Mouse (Mus musculus) kidney, embryonic 16.5 days (tissue): ENCODE results near the gene Rfx7. TPM values are rescaled to one million over a fixed set of nuclear protein-coding genes. Genes with fewer than 3 reads are reported as not detected.
"Not testable (repeated sequence)": the region's sequence is repeated elsewhere in the genome, so short reads cannot be mapped to it uniquely, and the experiment has no call there.

Source experiments
- ATAC-seq: fragments of 200-750 bp; cut with Nextera tagmentation; 2 replicates; pipeline ENCODE4 v1.8.0; 2017; ENCODE audit warnings: moderate TSS enrichment; ENCODE audit not compliant: low FRiP score, low TSS enrichment
- H3K27ac ChIP-seq: fragments of 300-500 bp; sonication (generic); 2 replicates; pipeline ENCODE4 v1.5.1; 2014; ENCODE audit warnings: low read length
- H3K27me3 ChIP-seq: fragments of 300-500 bp; sonication (generic); 2 replicates; pipeline ENCODE4 v1.6.1; 2014; ENCODE audit warnings: low read length, control low read depth, mixed read lengths; ENCODE audit not compliant: insufficient read depth
- H3K36me3 ChIP-seq: fragments of 300-500 bp; sonication (generic); 2 replicates; pipeline ENCODE4 v1.6.1; 2014; ENCODE audit warnings: low read length, control low read depth, mixed read lengths; ENCODE audit not compliant: insufficient read depth
- H3K4me1 ChIP-seq: fragments of 300-500 bp; sonication (generic); 2 replicates; pipeline ENCODE4 v1.6.1; 2014; ENCODE audit warnings: low read length, control low read depth, mixed read lengths; ENCODE audit not compliant: insufficient read depth
- H3K4me2 ChIP-seq: fragments of 300-500 bp; sonication (generic); replicated peaks from 2 replicates; pipeline ENCODE4 v1.6.1; 2014; ENCODE audit warnings: low read depth, low read length
- H3K4me3 ChIP-seq: fragments of 300-500 bp; sonication (generic); 2 replicates; pipeline ENCODE4 v1.5.1; 2014; ENCODE audit warnings: mild to moderate bottlenecking, low read length
- H3K9ac ChIP-seq: fragments of 300-500 bp; sonication (generic); replicated peaks from 2 replicates; pipeline ENCODE4 v1.6.1; 2014; ENCODE audit warnings: low read length
- H3K9me3 ChIP-seq: fragments of 300-500 bp; sonication (generic); 2 replicates; pipeline ENCODE4 v1.6.1; 2016; ENCODE audit warnings: low read length, control low read depth
- WGBS: fragments of 180-500 bp; shearing (Covaris S2); extraction: QIAGEN DNeasy Blood & Tissue Kit; methylation state at CpG from one replicate; pipeline ENCODE4 v1.1.7; 2014; 5-methylcytosine and 5-hydroxymethylcytosine counted together
- polyA plus RNA-seq: library from polyadenylated mRNA; unstranded; fragments of >200 nt; fragmentation: Nextera tagmentation; extraction: Ambion mirVana; gene quantifications from 2 replicates; pipeline ENCODE4 v1.2.1, GENCODE M21; 2015

The Rfx7 gene
- polyA plus RNA-seq, 1 experiment from 2014 or later, result 9.8 TPM

GRCm38 (mm10) chr9:72632198-72632597 lies 100.2 kb downstream of the Rfx7 start:
- Histone ChIP-seq H3K27me3 (no peaks in the 10 kb centered on the region), H3K4me2 (no peak overlapping the region), H3K36me3 (no peaks in the 10 kb centered on the region), H3K4me3 (no peak overlapping the region), H3K9me3 (no peaks in the 10 kb centered on the region), H3K9ac (no peak overlapping the region), H3K4me1 (peaks cover 12% of the 10 kb centered on the region), H3K27ac (no peak overlapping the region)
- WGBS, result 25% methylated on average over 1 of the region's 1 CpGs
- ATAC-seq, result no peak

- no peaks in the 10 kb centered on the region for H3K27me3 ChIP-seq
- H3K9me3 ChIP-seq, result no peaks in the 10 kb centered on the region
- H3K9ac ChIP-seq, result no peak overlapping the region
- peaks cover 13% of the 10 kb centered on the region for H3K4me1 ChIP-seq
- H3K4me3 ChIP-seq, result no peak overlapping the region
- H3K27ac ChIP-seq, result no peak overlapping the region
- H3K36me3 ChIP-seq, result no peaks in the 10 kb centered on the region
- no peak overlapping the region for H3K4me2 ChIP-seq
- no peak for ATAC-seq
Measured at GRCm38 (mm10) chr9:72635134-72635533, 103.1 kb downstream of the Rfx7 start.

- WGBS, result 79% methylated on average over 7 of the region's 7 CpGs
- H3K4me1 ChIP-seq, result peaks cover 27% of the 10 kb centered on the region
- H3K4me2 ChIP-seq, result no peak overlapping the region
- no peak overlapping the region for H3K9ac ChIP-seq
- H3K36me3 ChIP-seq, result no peaks in the 10 kb centered on the region
- no peaks in the 10 kb centered on the region for H3K27me3 ChIP-seq
- H3K27ac ChIP-seq, result no peak overlapping the region
- no peak for ATAC-seq
- no peaks in the 10 kb centered on the region for H3K9me3 ChIP-seq
- H3K4me3 ChIP-seq, result no peak overlapping the region
Measured at GRCm38 (mm10) chr9:72636547-72636946, 104.5 kb downstream of the Rfx7 start.

GRCm38 (mm10) chr9:72637243-72637642 lies 105.2 kb downstream of the Rfx7 start:
- Histone ChIP-seq H3K4me1 (peaks cover 29% of the 10 kb centered on the region), H3K4me2 (no peak overlapping the region), H3K9ac (no peak overlapping the region), H3K27ac (no peak overlapping the region), H3K36me3 (no peaks in the 10 kb centered on the region), H3K27me3 (no peaks in the 10 kb centered on the region), H3K9me3 (no peaks in the 10 kb centered on the region), H3K4me3 (no peak overlapping the region)
- no peak for ATAC-seq
- WGBS, result 84% methylated on average over 8 of the region's 8 CpGs

- Histone ChIP-seq H3K9me3 (no peaks in the 10 kb centered on the region), H3K27ac (peak overlapping the region; percentile 100), H3K36me3 (no peaks in the 10 kb centered on the region), H3K4me1 (peaks cover 33% of the 10 kb centered on the region), H3K9ac (peak overlapping the region; percentile 87), H3K4me3 (peak overlapping the region; percentile 42), H3K4me2 (peak overlapping the region; percentile 82), H3K27me3 (no peaks in the 10 kb centered on the region)
- ATAC-seq, result peak; percentile 72
- 46% methylated on average over 9 of the region's 9 CpGs for WGBS
Measured at GRCm38 (mm10) chr9:72638951-72639842, 107.2 kb downstream of the Rfx7 start.

GRCm38 (mm10) chr9:72639843-72640621 lies 108.0 kb downstream of the Rfx7 start:
- Histone ChIP-seq H3K4me3 (peak overlapping the region; percentile 42), H3K36me3 (no peaks in the 10 kb centered on the region), H3K4me2 (peak overlapping the region; percentile 82), H3K4me1 (peaks cover 33% of the 10 kb centered on the region), H3K27me3 (no peaks in the 10 kb centered on the region), H3K9ac (peak overlapping the region; percentile 87), H3K27ac (peak overlapping the region; percentile 100), H3K9me3 (no peaks in the 10 kb centered on the region)
- WGBS, result under 1% methylated on average over 27 of the region's 27 CpGs
- peak; percentile 94 for ATAC-seq

GRCm38 (mm10) chr9:72640642-72641041 lies 108.6 kb downstream of the Rfx7 start:
- ATAC-seq, result peak; percentile 21; the same call in 1 of the 2 replicates

GRCm38 (mm10) chr9:72641093-72641680 lies 109.1 kb downstream of the Rfx7 start:
- peak overlapping the region; percentile 87 for H3K9ac ChIP-seq
- WGBS, result 46% methylated on average over 6 of the region's 6 CpGs

More at GRCm38 (mm10) chr9:72640642-72641041, 108.6 kb downstream of the Rfx7 start:
- H3K36me3 ChIP-seq, result no peaks in the 10 kb centered on the region
- H3K4me3 ChIP-seq, result no peak overlapping the region
- no peaks in the 10 kb centered on the region for H3K9me3 ChIP-seq
- H3K4me1 ChIP-seq, result peaks cover 33% of the 10 kb centered on the region
- H3K27ac ChIP-seq, result peak overlapping the region; percentile 100
- H3K27me3 ChIP-seq, result no peaks in the 10 kb centered on the region
- H3K4me2 ChIP-seq, result peak overlapping the region; percentile 82
- WGBS, result 9% methylated on average over 7 of the region's 7 CpGs
- H3K9ac ChIP-seq, result peak overlapping the region; percentile 87

GRCm38 (mm10) chr9:72642756-72643447 lies 110.9 kb downstream of the Rfx7 start:
- whole genome bisulfite sequencing, result 88% methylated on average over 4 of the region's 4 CpGs
- H3K36me3 ChIP-seq, H3K9me3 ChIP-seq, H3K27me3 ChIP-seq, H3K27ac ChIP-seq, H3K4me3 ChIP-seq, ATAC-seq, H3K4me2 ChIP-seq, H3K9ac ChIP-seq: not testable (repeated sequence)
- H3K4me1 ChIP-seq, result peaks cover 33% of the 10 kb centered on the region

More at GRCm38 (mm10) chr9:72641093-72641680, 109.1 kb downstream of the Rfx7 start:
- H3K4me3 ChIP-seq, result no peak overlapping the region
- H3K4me1 ChIP-seq, result peaks cover 33% of the 10 kb centered on the region
- peak overlapping the region; percentile 100 for H3K27ac ChIP-seq
- no peaks in the 10 kb centered on the region for H3K27me3 ChIP-seq
- no peaks in the 10 kb centered on the region for H3K36me3 ChIP-seq
- H3K4me2 ChIP-seq, result peak overlapping the region; percentile 82
- no peaks in the 10 kb centered on the region for H3K9me3 ChIP-seq
- no peak for ATAC-seq
